Mouse (Mus musculus): ENCODE results near the gene Oit1.

The Oit1 gene

GRCm38 (mm10) chr14:8378685-8379313 lies at the start of gene Oit1:
Gene Oit1, minus strand, starts transcription at chr14:8378754.
- peak; percentile 14 for DNase-seq

DNA sequence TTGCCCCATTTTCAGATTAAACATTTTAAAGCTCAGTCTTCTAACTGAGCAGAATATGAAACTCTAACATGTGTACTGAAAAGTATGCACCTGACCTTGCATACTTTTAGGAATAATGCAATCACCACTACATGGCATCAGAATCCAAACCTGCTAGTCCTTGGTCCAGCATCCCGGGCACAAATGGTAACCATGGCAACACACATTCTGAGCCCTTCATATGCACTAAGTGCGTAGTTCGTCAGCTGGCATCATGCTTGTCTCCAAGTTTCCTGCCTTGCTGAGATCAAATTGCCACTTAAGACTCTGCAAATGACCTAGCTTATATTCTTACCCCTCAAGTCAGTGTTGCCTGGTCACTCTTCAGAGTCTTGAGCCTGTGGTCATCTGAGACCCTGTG lies 44.3 kb upstream of the Oit1 start:
- DNase-seq: no peak

DNA sequence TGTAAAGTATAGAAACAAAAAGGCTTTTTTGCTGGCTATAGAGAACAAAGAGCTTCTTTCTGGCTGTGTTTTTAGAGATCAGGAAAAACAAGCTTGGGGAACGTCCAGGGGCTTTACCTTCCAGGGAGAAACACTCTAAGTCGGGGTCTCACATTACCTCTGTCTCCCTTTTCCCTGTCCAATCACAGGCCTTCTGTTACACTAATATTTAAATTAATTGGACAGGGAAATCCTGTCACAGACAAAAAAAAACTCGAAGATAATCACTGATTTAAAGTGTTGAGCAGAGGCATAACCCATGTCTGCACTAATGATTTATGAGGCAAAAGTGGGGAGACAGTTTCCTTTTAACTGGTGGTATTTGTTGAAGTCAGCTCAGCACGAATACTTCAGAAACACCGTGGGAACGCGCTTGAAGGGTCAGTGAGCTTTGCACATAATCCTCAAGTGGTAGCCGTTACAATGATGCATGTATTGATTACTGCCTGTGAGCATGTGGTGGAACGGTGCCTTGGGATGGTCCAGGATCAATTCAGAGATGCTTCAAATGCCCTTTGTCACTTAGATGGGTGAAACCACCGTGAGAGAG lies 42.7 kb upstream of the Oit1 start:
- no peak for DNase-seq

- no peak for DNase-seq
These were observed 40.1 kb upstream of the Oit1 start for GRCm38 (mm10) chr14:8418610-8419009.

GRCm38 (mm10) chr14:8405946-8406345 lies 27.4 kb upstream of the Oit1 start:
- no peak for DNase-seq

DNA sequence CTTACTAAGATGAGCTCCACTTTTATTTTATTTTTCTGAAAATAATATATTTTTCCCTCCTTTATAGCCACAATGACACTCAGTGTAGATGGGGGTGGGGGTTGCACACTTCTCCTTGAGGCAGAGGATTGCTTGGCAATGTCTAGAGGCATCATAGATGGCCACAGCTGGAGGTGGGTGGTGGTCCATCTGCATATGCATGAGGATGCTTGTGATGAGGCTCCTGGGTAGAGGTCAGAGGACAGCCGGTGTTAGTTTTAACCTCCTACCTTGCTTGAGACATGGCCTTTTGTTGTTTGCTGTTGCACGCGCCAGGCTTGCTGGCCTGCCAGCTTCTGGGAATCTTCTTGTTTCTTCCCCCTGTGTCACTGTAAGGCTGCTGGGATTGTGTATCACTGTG lies 24.8 kb upstream of the Oit1 start:
- DNase-seq: no peak

GRCm38 (mm10) chr14:8398507-8398906 lies 20.0 kb upstream of the Oit1 start:
- no peak for DNase-seq

DNA sequence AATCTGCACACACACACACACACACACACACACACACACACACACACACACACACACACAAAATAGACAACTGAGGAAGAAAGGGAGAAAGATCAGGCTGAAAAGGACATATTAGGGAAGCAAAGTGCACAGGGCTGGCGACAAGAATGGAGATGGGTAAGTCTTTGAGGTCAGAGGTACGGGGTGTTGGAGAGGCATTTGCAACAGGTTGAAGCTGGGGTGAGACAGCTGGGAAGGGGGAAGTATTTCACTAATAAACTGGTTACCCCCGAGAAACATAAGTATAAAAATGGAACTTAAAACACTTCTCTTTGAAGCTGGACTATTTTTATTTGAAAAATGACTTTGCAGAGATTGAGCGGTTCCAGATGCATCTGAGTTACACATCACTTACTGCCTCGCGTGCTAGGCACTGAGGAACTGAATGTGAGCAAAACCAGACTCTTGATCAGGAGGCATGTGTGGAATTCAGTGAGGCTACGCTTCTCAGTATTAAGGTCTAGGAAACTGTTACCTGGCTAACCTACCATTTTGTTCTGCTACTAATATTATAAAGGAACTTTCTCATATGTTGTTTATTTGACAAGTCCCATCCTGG lies 17.2 kb upstream of the Oit1 start:
- no peak for DNase-seq

DNA sequence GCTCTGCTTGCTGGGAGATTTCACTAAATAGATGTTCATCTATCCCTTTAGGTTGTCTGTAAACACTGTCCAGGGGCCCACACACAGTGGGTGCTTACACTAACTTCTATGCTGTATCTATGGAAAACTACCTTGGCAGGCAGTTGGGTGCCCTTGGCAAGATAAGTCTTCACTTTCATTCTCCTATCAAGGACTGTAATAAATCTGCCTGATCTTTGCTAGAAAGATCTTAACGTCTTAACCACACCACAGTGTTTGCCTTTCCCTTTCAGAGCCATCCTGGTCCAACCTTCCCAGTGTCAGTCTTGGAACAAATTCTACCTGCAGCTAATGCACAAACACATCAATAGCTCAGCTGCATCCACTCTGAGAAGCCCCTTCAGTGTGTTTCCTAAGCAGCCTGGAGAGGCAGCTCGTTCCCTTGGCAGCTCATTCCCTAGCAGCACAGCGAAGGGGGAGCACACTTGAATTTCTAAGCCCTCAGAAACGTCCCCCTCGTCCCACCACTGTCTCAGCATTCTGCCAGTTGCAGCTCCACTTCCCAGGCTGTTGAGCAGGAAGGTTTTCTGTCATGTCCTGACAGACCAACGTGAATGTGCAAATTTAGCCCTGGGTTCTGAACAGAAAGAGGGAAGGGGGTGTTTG lies 13.7 kb upstream of the Oit1 start:
- DNase-seq: no peak

DNA sequence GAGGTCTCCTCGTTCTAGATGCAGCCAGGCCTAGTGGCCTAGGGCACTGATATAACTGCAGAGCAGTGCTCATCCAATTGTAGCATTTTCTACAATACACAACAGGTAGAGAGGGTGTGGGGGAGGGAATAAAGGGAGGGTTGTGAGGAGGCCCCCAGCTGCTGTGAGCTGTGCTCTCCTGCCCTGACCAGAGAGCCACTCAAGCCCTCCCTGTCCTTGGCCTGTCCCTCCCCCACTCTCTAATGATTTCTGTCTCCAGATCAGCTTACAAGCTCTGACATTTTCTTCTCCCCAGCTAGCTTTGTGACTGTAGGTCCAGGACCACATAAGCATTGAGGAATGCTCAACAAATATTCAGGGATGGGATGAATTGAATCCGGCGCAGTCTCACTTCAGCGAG lies 9.2 kb downstream of the Oit1 start:
- DNase-seq: no peak

DNA sequence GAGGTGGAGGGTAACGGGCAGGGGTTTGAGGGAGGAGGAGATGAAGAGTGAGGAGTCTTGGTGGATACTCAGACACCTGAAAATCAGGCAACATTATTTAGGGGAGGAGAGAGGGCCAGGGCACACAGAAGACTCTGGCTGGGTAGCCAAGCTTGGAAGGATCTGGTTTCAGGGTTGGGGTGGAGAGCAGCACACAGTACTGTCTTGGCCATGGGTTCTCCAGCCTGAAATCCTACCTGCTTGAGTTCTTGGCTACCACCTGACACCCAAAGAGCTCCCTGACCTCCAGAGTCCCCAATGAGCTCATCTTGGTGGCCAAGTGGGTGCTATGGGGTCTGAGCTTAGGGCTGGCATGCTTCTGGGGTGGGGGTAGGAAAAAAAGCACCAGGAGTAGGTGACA lies 9.7 kb downstream of the Oit1 start:
- DNase-seq: no peak

GRCm38 (mm10) chr14:8367727-8368520 lies 10.6 kb downstream of the Oit1 start:
- no peak for DNase-seq

GRCm38 (mm10) chr14:8367121-8367520 lies 11.4 kb downstream of the Oit1 start:
- no peak for DNase-seq

DNA sequence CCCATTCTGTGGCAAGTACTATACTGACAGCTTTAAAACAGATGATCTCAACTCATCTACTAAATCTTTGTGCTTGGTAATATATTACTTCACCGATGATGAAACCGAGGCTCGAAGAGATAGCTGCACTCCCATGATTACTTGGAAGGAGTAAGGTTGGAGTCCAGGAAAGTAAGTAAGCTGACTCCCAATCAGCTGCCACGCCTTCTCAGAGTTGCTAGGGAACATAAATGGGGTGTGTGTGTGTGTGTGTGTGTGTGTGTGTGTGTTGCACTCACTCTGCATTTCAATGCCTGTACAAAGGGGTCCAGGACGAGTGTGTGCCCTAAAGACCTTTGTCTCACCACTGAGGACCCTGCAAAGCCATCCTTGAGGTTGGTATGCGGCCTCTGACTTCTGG lies 12.7 kb downstream of the Oit1 start:
- DNase-seq: no peak

DNA sequence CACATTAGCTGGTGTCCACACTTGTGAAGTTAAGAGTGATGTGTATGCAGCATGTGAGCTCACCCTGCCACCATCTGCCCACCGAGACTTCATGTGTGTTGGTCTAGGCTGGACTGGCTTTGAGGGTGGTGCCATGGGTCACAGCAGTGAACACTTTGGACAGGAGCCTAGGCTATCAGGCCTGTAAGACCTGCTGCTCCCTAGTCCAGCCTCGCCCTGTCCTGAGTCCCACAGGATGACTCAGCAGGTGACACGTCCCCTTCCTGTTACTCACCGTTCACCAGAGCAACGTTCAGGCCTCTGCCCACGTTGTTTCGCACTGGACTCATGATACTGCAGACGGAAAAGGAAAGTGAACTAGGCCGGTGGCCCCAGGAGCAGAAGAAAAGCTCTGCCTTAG lies 21.7 kb downstream of the Oit1 start:
- DNase-seq: no peak

DNA sequence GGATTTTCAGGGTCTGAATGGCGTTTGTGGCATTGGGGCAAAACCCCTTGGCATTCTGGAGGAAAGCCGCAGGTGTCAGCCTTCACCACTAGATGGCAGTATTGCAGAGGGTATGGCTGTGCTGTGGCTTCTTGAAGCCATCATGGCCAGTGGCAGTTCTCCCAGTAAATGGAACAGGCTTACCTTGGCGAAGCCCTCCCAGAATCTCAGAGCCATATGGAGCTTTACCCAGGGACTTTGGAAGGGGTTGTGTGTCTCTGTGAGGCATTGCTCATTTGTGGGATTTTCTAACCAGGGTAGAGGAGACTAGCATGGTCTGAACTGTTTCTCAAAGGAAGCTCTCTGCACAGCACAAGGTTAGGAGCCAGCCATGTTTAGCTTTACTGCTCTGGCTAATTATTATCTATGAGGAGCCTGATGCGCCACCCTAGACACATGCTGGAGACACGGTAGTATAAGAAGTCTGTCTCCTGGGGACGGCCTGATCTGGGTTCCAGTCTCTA lies 22.5 kb downstream of the Oit1 start:
- DNase-seq: peak; percentile 76

DNA sequence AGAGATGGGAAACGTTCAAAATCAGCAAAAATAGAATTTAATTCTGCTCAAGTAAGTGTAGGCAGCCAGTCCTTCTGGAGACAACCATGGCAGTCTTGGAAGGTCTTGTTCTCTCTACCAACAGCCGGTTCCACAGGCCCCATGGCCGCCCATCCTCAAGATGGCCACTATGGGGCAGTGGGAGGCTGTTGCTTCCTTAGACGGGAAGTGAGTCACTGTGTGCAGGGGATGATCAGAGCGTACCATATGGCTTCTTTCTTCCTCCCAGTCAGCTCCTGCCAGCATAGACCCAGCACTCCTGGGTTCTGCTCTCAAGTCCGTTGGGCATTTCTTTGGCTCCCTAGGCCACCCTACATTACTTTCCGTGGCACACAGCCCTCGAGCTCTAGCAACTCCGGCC lies 29.6 kb downstream of the Oit1 start:
- no peak for DNase-seq

DNA sequence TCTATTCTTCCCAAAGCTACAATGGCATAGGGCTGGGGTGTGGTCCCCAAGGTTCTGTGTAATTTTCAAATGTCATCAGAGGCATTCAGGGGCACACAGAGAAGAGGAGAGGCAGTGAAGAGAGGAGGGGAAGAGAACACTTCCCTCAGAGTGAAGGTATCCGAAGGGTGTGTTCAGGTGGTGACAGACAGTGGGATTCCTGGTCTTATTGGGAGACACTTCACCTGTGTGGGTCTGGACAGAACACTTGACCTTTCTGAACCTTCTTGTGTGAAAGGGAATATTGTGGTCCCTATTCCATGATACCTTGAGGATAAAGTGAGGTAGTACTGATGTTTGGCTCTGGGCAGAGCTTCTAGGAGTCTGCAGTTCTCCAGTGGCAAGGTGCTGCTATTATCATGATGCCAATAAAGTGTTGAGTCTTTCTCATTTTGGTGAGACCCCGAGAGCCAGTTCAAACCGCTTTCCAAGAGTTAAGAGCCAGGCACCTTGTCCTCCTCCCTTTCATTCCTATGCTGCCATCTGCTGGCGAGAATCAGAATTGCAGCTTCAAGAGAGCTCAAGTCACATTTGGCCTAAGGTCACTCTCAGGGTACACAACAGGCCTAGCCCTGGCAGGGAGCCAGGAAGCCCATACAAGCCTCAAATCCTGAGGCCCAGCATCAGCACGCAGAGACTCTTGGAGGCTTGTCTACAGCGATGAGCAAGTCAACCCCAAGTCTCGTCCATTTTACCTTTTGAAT lies 32.1 kb downstream of the Oit1 start:
- DNase-seq: peak; percentile 87

DNA sequence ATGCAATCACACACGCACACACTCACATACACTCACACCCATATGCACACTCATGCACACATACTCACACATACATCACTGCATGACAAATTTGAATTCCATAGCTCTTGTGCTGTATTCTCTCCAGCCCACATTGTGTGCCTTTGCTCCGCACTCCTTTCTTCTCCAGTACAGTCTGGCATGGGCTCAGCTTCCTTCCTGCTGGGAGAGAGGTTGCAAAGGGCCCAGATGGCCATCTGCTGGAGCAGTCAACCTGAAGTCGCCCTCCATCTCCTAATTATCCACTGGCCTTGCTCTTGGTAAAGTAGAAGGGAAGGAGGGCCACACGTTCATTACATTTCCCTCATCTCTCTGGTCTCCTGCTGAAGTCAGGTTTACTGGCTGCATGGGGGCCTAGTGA lies 33.0 kb downstream of the Oit1 start:
- DNase-seq: no peak

DNA sequence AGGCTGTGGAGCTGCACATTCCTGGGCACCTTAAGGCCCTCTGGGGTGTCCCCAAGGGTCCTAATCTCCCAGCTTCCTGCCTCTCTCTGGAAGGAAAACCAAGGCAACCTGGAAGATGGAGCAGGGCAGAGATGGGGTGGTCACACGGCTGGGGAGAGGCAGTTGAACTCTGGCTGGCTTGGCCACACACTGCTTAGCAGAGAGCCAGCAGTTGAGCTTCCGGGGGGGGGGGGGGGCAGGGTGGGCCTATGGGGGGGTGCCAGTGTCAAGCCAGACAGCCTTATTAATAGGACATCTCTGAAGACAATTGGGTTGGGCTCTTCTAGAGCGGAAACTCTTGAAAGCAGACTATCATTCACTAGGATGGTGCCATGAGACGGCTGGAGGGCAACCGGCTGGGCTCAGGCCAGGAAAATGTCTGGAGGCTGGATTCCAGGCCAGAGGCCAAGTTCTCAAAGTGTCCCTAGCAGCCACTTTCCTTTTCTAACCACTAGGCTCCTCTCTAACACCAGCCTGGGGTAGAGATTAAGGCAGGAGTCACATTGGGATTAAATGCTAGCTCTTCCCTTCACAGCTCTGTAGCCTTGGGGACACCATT lies 35.9 kb downstream of the Oit1 start:
- peak; percentile 72 for DNase-seq

DNA sequence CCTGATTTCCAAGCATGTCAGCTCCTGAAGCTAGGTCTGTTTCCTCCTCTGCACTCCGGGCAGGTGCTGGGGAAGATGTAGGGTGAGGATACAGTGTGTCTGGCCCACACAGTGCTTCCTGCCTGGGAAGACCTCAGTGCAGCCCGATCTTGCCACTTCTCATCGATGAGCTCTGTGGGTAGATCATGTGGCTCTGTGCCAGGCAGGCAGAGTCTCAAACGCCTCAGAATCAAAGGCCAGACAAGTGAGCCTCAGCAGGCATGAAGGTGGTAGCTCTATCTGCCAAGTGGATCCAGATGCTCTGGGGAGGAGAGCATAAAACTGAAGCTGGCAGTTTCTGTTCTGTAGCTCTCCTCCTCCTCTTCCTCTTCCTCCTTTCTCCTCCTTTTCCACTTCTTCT lies 38.3 kb downstream of the Oit1 start:
- DNase-seq: no peak

DNA sequence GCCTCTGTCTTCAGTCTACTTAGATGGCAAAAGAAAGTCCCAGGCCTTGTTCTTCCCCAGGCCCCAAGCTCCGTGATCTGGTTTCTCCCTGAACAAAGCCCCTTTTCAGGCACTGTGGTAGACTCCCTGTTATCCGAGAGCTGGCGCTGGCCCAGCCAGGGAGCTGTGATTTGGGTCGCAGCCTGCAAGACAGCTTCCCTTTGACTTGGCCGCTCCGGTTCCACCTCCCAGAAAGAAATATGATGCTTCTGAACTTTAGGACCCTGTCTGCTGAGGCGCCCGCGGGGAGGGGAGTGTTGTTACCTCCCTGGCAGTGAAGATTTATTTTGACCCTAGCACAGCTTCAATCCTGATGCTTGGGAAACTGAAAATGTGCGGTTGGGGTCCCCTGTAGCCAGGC lies 42.6 kb downstream of the Oit1 start:
- no peak for DNase-seq
